8 mouse cellular contexts compared by ENCODE assay signal in the genomic region with DNA sequence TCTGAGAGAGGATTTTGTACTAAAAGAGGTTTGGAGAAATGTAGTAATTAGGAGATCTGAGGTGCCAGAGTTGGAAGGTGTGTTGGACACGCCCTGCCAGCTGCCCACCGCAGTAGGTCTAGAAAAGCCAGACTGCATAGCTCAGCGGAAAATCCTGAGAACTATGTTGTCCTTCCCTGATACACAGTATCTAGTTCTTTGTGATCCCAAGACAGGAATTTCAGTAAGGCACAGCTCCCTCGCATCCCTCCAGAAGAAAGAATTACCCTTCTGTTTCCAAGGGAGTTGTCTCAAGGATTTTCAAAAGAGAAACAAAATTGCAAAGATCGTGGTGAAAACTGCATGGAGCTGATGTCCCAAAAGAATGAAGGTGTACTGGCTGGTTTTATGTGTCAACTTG. TPM values are rescaled to one million over a fixed set of nuclear protein-coding genes. Genes with fewer than 3 reads are reported as not detected.
A peak's percentile ranks its signal among the peaks of the same experiment; 100 is the strongest.
DNase-seq lines count a peak whose midpoint lies in the region; ATAC-seq and TF ChIP-seq lines count a peak whose summit lies in the region.

No protein-coding gene starts in this region.

- H3K27ac ChIP-seq in gastrocnemius, adult 2 months, result peak overlapping the region; percentile 87
- H3K27ac ChIP-seq in heart, embryonic 16.5 days (ENCODE audit: low read length), result peak overlapping the region; percentile 99
- H3K27ac ChIP-seq in macrophage, result peak overlapping the region; percentile 64

- peak overlapping the region; percentile 84 for H3K4me3 ChIP-seq in gastrocnemius, adult 2 months
- H3K4me3 ChIP-seq in E14TG2a.4 (replicated peaks; ENCODE audit: low read length), result peak overlapping the region; percentile 97
- peak overlapping the region; percentile 89 for H3K4me3 ChIP-seq in heart, embryonic 16.5 days (ENCODE audit: low read length)
- peak overlapping the region; percentile 34 for H3K4me3 ChIP-seq in macrophage (ENCODE audit: inconsistent target)

- 2% methylated on average over 5 of the region's 5 CpGs for WGBS in heart, embryonic 16.5 days
- 9% methylated on average over 5 of the region's 5 CpGs for WGBS in macrophage (ENCODE audit: missing documents)

- H3K4me2 ChIP-seq in heart, embryonic 16.5 days (ENCODE audit: low read depth, low read length), result peak overlapping the region; percentile 82

- peaks cover 63% of the 10 kb centered on the region for H3K79me2 ChIP-seq in macrophage (ENCODE audit: inconsistent target)

- no peak for ATAC-seq in heart, embryonic 16.5 days (replicated peaks; ENCODE audit: extremely low read depth, insufficient read depth, low FRiP score)

- peaks cover 58% of the 10 kb centered on the region for H3K4me1 ChIP-seq in E14TG2a.4 (replicated peaks; ENCODE audit: low read depth, low read length)
- peaks cover 39% of the 10 kb centered on the region for H3K4me1 ChIP-seq in heart, embryonic 16.5 days (ENCODE audit: control insufficient read depth, insufficient read depth, low read length)

- no peaks in the 10 kb centered on the region for H3K27me3 ChIP-seq in E14TG2a.4 (ENCODE audit: insufficient read depth, low read length)
- H3K27me3 ChIP-seq in heart, embryonic 16.5 days (ENCODE audit: control insufficient read depth, insufficient read depth, low read length), result no peaks in the 10 kb centered on the region

- intact Hi-C loops in gastrocnemius, adult 2 months (cut with DNase I), result no loop called here

- no peak for TF ChIP-seq CTCF in gastrocnemius, adult 2 months (IDR thresholded peaks at IDR 0.05)
- no peak for TF ChIP-seq CTCF in E14TG2a.4 (conservative IDR thresholded peaks at IDR 0.05; ENCODE audit: low read length)

- DNase-seq in gastrocnemius, adult 2 months, result no peak
- DNase-seq in gastrocnemius, postnatal 4 days (ENCODE audit: low spot score in 2 of 2), result no peak
- DNase-seq in right cerebral cortex, postnatal 14 days, result no peak
- no peak for DNase-seq in adrenal gland, adult 18-20 months (ENCODE audit: low spot score in 2 of 2)
- no peak for DNase-seq in layer of hippocampus, adult 8-10 months (ENCODE audit: low spot score in 2 of 2)

- H3K36me3 ChIP-seq in E14TG2a.4 (ENCODE audit: insufficient read depth, low read length) (peaks cover 42% of the 10 kb centered on the region), macrophage (ENCODE audit: inconsistent target) (peaks cover 24% of the 10 kb centered on the region)
- H3K36me3 ChIP-seq in heart, embryonic 16.5 days (ENCODE audit: control insufficient read depth, insufficient read depth), result peaks cover 26% of the 10 kb centered on the region

- H3K9me3 ChIP-seq in E14TG2a.4 (ENCODE audit: low read length), result no peaks in the 10 kb centered on the region
- no peaks in the 10 kb centered on the region for H3K9me3 ChIP-seq in heart, embryonic 16.5 days (replicated peaks; ENCODE audit: control insufficient read depth, low read length)

- H3K9ac ChIP-seq in heart, embryonic 16.5 days (ENCODE audit: low read length), result peak overlapping the region; percentile 74

RNA-seq across cellular contexts. Expression of a gene that starts 0.5 kb away (rescaled TPM):
- total RNA-seq in gastrocnemius, adult 2 months (2021), result 10 to 100 TPM; 29.7 to 40.0 TPM
- total RNA-seq in gastrocnemius, postnatal 4 days (2021), result 100 to 1,000 TPM; 408 to 451 TPM
- polyA plus RNA-seq in heart, embryonic 16.5 days (2015; fragmentation: Nextera tagmentation; extraction: Ambion mirVana), result 634 and 654 TPM in 2 replicates
- 100 to 1,000 TPM in 2 of 26 experiments, 10 to 100 TPM in 21, 1 to 10 TPM in 3; 6.5 to 144 (median 36.4) TPM for total RNA-seq in macrophage (2018; cell fraction: chromatin; rRNA removed)
- 100 to 1,000 TPM; 196 to 602 (median 339) TPM for total RNA-seq in macrophage (2018; cell fraction: cytosol; rRNA removed)
- 100 to 1,000 TPM in 17 of 26 experiments, 10 to 100 TPM in 9; 35.0 to 372 (median 132) TPM for total RNA-seq in macrophage (2018; cell fraction: nucleus; rRNA removed)
- 187 to 603 TPM (median 205 TPM) in 3 replicates for polyA plus RNA-seq in macrophage (2018)
- 100 to 1,000 TPM; 134 to 185 TPM for total RNA-seq in adrenal gland, adult 18-20 months (2021)
- 100 to 1,000 TPM; 339 to 357 (median 343) TPM for total RNA-seq in layer of hippocampus, adult 8-10 months (2022)

RNA-seq across cellular contexts. Expression of a gene that starts 2.7 kb away (rescaled TPM):
- 1 to 10 TPM; 3.6 to 4.4 TPM for total RNA-seq in gastrocnemius, adult 2 months (2021)
- total RNA-seq in gastrocnemius, postnatal 4 days (2021), result 10 to 100 TPM; 22.9 to 25.2 TPM
- polyA plus RNA-seq in heart, embryonic 16.5 days (2015; fragmentation: Nextera tagmentation; extraction: Ambion mirVana), result 14.7 and 15.0 TPM in 2 replicates
- total RNA-seq in macrophage (2018; cell fraction: chromatin; rRNA removed), result 10 to 100 TPM in 23 of 26 experiments, 1 to 10 TPM in 3; 7.4 to 51.1 (median 30.4) TPM
- 10 to 100 TPM; 10.2 to 24.5 (median 18.6) TPM for total RNA-seq in macrophage (2018; cell fraction: cytosol; rRNA removed)
- 10 to 100 TPM in 23 of 26 experiments, 1 to 10 TPM in 3; 9.1 to 73.1 (median 23.0) TPM for total RNA-seq in macrophage (2018; cell fraction: nucleus; rRNA removed)
- polyA plus RNA-seq in macrophage (2018), result 12.5 to 32.8 TPM (median 22.9 TPM) in 3 replicates
- total RNA-seq in adrenal gland, adult 18-20 months (2021), result 10 to 100 TPM; 11.5 to 16.7 TPM
- 10 to 100 TPM; 16.9 to 20.1 (median 18.3) TPM for total RNA-seq in layer of hippocampus, adult 8-10 months (2022)

RNA-seq across cellular contexts. Expression of a gene that starts 15.5 kb away (rescaled TPM):
- total RNA-seq in gastrocnemius, adult 2 months (2021), result 10 to 100 TPM; 45.4 to 50.9 TPM
- total RNA-seq in gastrocnemius, postnatal 4 days (2021), result 10 to 100 TPM; 52.6 to 56.9 TPM
- polyA plus RNA-seq in heart, embryonic 16.5 days (2015; fragmentation: Nextera tagmentation; extraction: Ambion mirVana), result 119 and 134 TPM in 2 replicates
- 100 to 1,000 TPM in 13 of 26 experiments, 10 to 100 TPM in 13; 29.5 to 202 (median 99.7) TPM for total RNA-seq in macrophage (2018; cell fraction: chromatin; rRNA removed)
- 10 to 100 TPM; 38.5 to 62.3 (median 49.4) TPM for total RNA-seq in macrophage (2018; cell fraction: cytosol; rRNA removed)
- 100 to 1,000 TPM in 2 of 26 experiments, 10 to 100 TPM in 24; 20.3 to 134 (median 61.4) TPM for total RNA-seq in macrophage (2018; cell fraction: nucleus; rRNA removed)
- polyA plus RNA-seq in macrophage (2018), result 42.9 to 64.8 TPM (median 56.1 TPM) in 3 replicates
- 10 to 100 TPM; 62.9 to 71.2 TPM for total RNA-seq in adrenal gland, adult 18-20 months (2021)
- total RNA-seq in layer of hippocampus, adult 8-10 months (2022), result 100 to 1,000 TPM; 124 to 142 (median 137) TPM

RNA-seq across cellular contexts. Expression of a gene that starts 17.1 kb away (rescaled TPM):
- 1 to 10 TPM; 4.4 to 8.6 TPM for total RNA-seq in gastrocnemius, adult 2 months (2021)
- 10 to 100 TPM; 11.1 to 13.1 TPM for total RNA-seq in gastrocnemius, postnatal 4 days (2021)
- 60.9 and 62.6 TPM in 2 replicates for polyA plus RNA-seq in heart, embryonic 16.5 days (2015; fragmentation: Nextera tagmentation; extraction: Ambion mirVana)
- total RNA-seq in macrophage (2018; cell fraction: chromatin; rRNA removed), result 100 to 1,000 TPM in 10 of 26 experiments, 10 to 100 TPM in 16; 31.1 to 248 (median 85.2) TPM
- 1,000 to 10,000 TPM in 1 of 26 experiments, 100 to 1,000 TPM in 17, 10 to 100 TPM in 8; 55.4 to 1,018 (median 242) TPM for total RNA-seq in macrophage (2018; cell fraction: cytosol; rRNA removed)
- total RNA-seq in macrophage (2018; cell fraction: nucleus; rRNA removed), result 100 to 1,000 TPM in 24 of 26 experiments, 10 to 100 TPM in 2; 54.3 to 647 (median 225) TPM
- polyA plus RNA-seq in macrophage (2018), result 20.7 to 61.5 TPM (median 37.3 TPM) in 3 replicates
- total RNA-seq in adrenal gland, adult 18-20 months (2021), result 10 to 100 TPM in 1 of 2 experiments, 1 to 10 TPM in 1; 7.9 to 19.0 TPM
- total RNA-seq in layer of hippocampus, adult 8-10 months (2022), result 10 to 100 TPM in 1 of 4 experiments, 1 to 10 TPM in 3; 4.9 to 11.0 (median 7.3) TPM

RNA-seq across cellular contexts. Expression of a gene that starts 22.5 kb away (rescaled TPM):
- total RNA-seq in gastrocnemius, adult 2 months (2021), result under 1 TPM; 0.82 to 0.86 TPM
- total RNA-seq in gastrocnemius, postnatal 4 days (2021), result 10 to 100 TPM; 20.8 to 26.4 TPM
- polyA plus RNA-seq in heart, embryonic 16.5 days (2015; fragmentation: Nextera tagmentation; extraction: Ambion mirVana), result 45.9 and 46.9 TPM in 2 replicates
- total RNA-seq in macrophage (2018; cell fraction: chromatin; rRNA removed), result 1 to 10 TPM in 12 of 26 experiments, under 1 TPM in 3, not detected in 11; 0.48 to 6.9 (median 1.9) TPM
- total RNA-seq in macrophage (2018; cell fraction: cytosol; rRNA removed), result 1 to 10 TPM; 4.5 to 9.2 (median 6.2) TPM
- 10 to 100 TPM in 4 of 26 experiments, 1 to 10 TPM in 22; 2.0 to 31.9 (median 4.7) TPM for total RNA-seq in macrophage (2018; cell fraction: nucleus; rRNA removed)
- 5.9 to 14.4 TPM (median 6.8 TPM) in 3 replicates for polyA plus RNA-seq in macrophage (2018)
- 1 to 10 TPM; 2.3 TPM for total RNA-seq in adrenal gland, adult 18-20 months (2021)
- total RNA-seq in layer of hippocampus, adult 8-10 months (2022), result 1 to 10 TPM; 1.8 to 3.7 (median 1.9) TPM

Comparison
In these comparisons a context has a peak if more than half of its experiments do, and no peak if none do; other contexts are left out.
1. H3K4me3 ChIP-seq: peak in every context shown above with its lines; median percentile 97 in E14TG2a.4; 89 in heart, embryonic 16.5 days; 84 in gastrocnemius, adult 2 months; 34 in macrophage.